Mouse (Mus musculus): ENCODE data around the gene Gpr37l1. TPM values are rescaled to one million over a fixed set of nuclear protein-coding genes. Genes with fewer than 3 reads are reported as not detected.
A peak's percentile ranks its signal among the peaks of the same experiment; 100 is the strongest.

Gpr37l1 gene
- polyA plus RNA-seq, 2 experiments: 0.13 TPM; not detected in 1

DNA sequence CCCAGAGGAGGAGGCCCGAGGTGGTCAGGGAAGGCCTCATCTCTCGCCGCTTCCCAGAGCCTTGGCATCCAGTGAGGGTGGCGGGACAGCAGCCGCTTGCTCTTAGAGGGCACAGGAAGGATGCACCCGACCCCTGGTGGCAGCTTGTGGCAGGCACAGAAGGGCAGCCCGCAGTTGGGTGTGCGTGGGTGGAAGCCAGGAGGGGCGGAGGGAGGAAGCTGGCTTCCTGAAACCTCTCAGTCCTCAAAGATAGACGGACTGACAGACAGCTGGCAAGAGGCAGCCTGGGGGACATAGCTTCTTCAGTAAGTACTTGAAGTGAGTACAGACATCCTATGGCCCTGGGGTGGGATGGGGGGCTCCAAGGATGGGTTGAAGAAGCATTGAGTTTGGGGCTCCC, 35.0 kb downstream of the Gpr37l1 start, which contains the start of gene Ptpn7:
Gene Ptpn7 (plus strand): TSS at position 228 of the 400 bp plus-strand sequence.
- ATAC-seq (ENCODE audit: low FRiP score, low read depth) (no peak), DNase-seq (ENCODE audit: low spot score) (no peak)
- Histone ChIP-seq H3K27ac (replicated peaks; ENCODE audit: low read depth, low read length) (no peak within 1 kb of the TSS), H3K4me3 (replicated peaks; ENCODE audit: low read length) (no peak within 1 kb of the TSS), H3K4me1 (ENCODE audit: control insufficient read depth, insufficient read depth, low read length) (peaks cover 16% of the 10 kb centered on the region), H3K4me2 (replicated peaks; ENCODE audit: low read depth, low read length, severe bottlenecking) (no peak within 1 kb of the TSS), H3K36me3 (ENCODE audit: control insufficient read depth, insufficient read depth, low read length) (no peaks in the 10 kb centered on the region), H3K27me3 (ENCODE audit: control insufficient read depth, insufficient read depth, low read length) (no peaks in the 10 kb centered on the region), H3K9ac (ENCODE audit: low read depth, low read length, severe bottlenecking) (no peak within 1 kb of the TSS), H3K9me3 (ENCODE audit: control insufficient read depth, low read length) (no peaks in the 10 kb centered on the region)
- 40% methylated on average over 10 of the region's 10 CpGs for WGBS
- no peak for TF ChIP-seq POLR2A (IDR thresholded peaks at IDR 0.05; ENCODE audit: borderline replicate concordance, extremely low read depth, insufficient read depth, insufficient read length)

DNA sequence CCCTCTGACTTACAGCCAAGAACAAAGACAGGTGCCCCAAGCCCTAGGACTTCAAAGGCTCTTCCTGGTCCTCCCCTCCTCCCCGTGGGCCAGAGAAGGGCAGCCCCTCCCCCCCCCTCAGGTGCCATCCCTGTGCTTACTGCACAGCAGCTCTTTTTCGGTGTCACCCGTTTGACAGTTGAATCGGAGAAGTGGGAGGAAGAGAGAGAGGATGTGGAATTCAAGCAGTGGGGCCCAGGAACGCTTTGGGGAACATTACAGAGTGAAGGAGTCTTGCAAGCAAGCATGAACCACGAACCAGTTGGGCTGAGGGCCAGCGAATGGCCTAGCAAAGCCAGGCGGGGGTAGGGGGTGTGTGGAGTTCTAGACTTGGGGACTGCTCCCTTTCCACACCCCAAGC, 35.9 kb downstream of the Gpr37l1 start:
- no peak overlapping the region for H3K27ac ChIP-seq (replicated peaks; ENCODE audit: low read depth, low read length)
- H3K4me2 ChIP-seq (replicated peaks; ENCODE audit: low read depth, low read length, severe bottlenecking): no peak overlapping the region
- no peak overlapping the region for H3K9ac ChIP-seq (ENCODE audit: low read depth, low read length, severe bottlenecking)
- WGBS: 44% methylated on average over 8 of the region's 8 CpGs
- ATAC-seq (ENCODE audit: low FRiP score, low read depth) (no peak), DNase-seq (ENCODE audit: low spot score) (no peak)
- no peaks in the 10 kb centered on the region for H3K27me3 ChIP-seq (ENCODE audit: control insufficient read depth, insufficient read depth, low read length)
- no peaks in the 10 kb centered on the region for H3K9me3 ChIP-seq (ENCODE audit: control insufficient read depth, low read length)
- no peaks in the 10 kb centered on the region for H3K36me3 ChIP-seq (ENCODE audit: control insufficient read depth, insufficient read depth, low read length)
- no peak overlapping the region for H3K4me3 ChIP-seq (replicated peaks; ENCODE audit: low read length)
- peaks cover 25% of the 10 kb centered on the region for H3K4me1 ChIP-seq (ENCODE audit: control insufficient read depth, insufficient read depth, low read length)
- TF ChIP-seq POLR2A (IDR thresholded peaks at IDR 0.05; ENCODE audit: borderline replicate concordance, extremely low read depth, insufficient read depth, insufficient read length): no peak

DNA sequence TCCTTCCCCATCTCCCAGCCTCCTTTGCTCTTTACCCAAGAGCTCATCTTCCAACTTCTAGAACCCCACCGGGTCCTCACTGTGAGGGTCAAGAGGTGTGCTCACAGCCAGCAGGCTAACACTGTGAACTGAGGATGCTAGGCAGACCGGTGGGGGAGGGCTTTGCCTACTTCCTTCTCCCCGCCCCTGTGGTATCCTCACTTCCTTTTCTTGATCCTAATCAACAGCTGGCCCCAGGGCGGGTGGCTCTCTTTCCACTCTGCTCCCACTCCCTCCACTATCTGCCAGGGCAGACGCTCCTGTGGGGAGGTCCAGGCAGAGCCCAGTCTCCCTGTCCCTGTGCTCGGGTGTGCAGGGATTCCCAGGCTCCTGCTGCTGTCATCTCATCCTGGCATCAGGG, 36.4 kb downstream of the Gpr37l1 start:
- H3K4me1 ChIP-seq (ENCODE audit: control insufficient read depth, insufficient read depth, low read length): peaks cover 30% of the 10 kb centered on the region
- H3K9ac ChIP-seq (ENCODE audit: low read depth, low read length, severe bottlenecking): no peak overlapping the region
- no peaks in the 10 kb centered on the region for H3K27me3 ChIP-seq (ENCODE audit: control insufficient read depth, insufficient read depth, low read length)
- no peak overlapping the region for H3K4me2 ChIP-seq (replicated peaks; ENCODE audit: low read depth, low read length, severe bottlenecking)
- no peaks in the 10 kb centered on the region for H3K9me3 ChIP-seq (ENCODE audit: control insufficient read depth, low read length)
- TF ChIP-seq POLR2A (IDR thresholded peaks at IDR 0.05; ENCODE audit: borderline replicate concordance, extremely low read depth, insufficient read depth, insufficient read length): no peak
- no peaks in the 10 kb centered on the region for H3K36me3 ChIP-seq (ENCODE audit: control insufficient read depth, insufficient read depth, low read length)
- WGBS: 28% methylated on average over 6 of the region's 6 CpGs
- no peak overlapping the region for H3K27ac ChIP-seq (replicated peaks; ENCODE audit: low read depth, low read length)
- ATAC-seq (ENCODE audit: low FRiP score, low read depth): no peak
- no peak overlapping the region for H3K4me3 ChIP-seq (replicated peaks; ENCODE audit: low read length)
- DNase-seq (ENCODE audit: low spot score): peak; percentile 10

DNA sequence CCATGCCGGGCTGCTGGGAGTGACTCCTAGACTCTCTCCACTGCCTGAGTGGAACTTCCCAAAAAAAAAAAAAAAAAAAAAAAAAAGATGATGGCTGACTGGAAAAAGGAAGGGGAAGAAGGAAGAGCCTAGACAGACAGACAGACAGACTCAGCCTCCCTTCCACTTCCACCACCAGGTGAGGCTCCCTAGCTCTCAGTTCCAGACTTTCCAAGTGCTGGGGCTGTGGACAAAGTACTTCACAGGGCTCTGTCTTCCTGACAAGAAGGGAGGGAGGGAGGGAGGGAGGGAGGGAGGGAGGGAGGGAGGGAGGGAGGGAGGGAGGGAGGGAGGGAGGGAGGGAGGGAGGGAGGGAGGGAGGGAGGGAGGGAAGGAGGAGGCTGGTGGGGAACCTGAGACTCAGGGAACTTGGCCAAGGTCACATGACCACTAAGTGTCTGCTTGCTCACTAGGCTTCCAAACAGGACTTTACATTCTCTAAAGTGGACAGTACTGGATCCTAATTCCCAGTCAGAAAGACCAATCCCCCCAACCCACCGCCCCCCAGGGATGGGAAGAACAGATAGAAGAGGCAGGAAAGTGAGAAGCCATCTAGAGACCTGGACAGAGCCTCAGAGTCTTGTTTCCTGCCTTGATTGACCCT, 37.0 kb downstream of the Gpr37l1 start:
- Histone ChIP-seq H3K4me3 (replicated peaks; ENCODE audit: low read length) (no peak overlapping the region), H3K36me3 (ENCODE audit: control insufficient read depth, insufficient read depth, low read length) (no peaks in the 10 kb centered on the region), H3K27ac (replicated peaks; ENCODE audit: low read depth, low read length) (no peak overlapping the region), H3K9me3 (ENCODE audit: control insufficient read depth, low read length) (no peaks in the 10 kb centered on the region), H3K9ac (ENCODE audit: low read depth, low read length, severe bottlenecking) (no peak overlapping the region), H3K4me2 (replicated peaks; ENCODE audit: low read depth, low read length, severe bottlenecking) (no peak overlapping the region), H3K4me1 (ENCODE audit: control insufficient read depth, insufficient read depth, low read length) (peaks cover 35% of the 10 kb centered on the region), H3K27me3 (ENCODE audit: control insufficient read depth, insufficient read depth, low read length) (no peaks in the 10 kb centered on the region)
- WGBS: 66% methylated on average over 2 of the region's 2 CpGs
- DNase-seq (ENCODE audit: low spot score) (no peak), ATAC-seq (ENCODE audit: low FRiP score, low read depth) (no peak)
- no peak for TF ChIP-seq POLR2A (IDR thresholded peaks at IDR 0.05; ENCODE audit: borderline replicate concordance, extremely low read depth, insufficient read depth, insufficient read length)

DNA sequence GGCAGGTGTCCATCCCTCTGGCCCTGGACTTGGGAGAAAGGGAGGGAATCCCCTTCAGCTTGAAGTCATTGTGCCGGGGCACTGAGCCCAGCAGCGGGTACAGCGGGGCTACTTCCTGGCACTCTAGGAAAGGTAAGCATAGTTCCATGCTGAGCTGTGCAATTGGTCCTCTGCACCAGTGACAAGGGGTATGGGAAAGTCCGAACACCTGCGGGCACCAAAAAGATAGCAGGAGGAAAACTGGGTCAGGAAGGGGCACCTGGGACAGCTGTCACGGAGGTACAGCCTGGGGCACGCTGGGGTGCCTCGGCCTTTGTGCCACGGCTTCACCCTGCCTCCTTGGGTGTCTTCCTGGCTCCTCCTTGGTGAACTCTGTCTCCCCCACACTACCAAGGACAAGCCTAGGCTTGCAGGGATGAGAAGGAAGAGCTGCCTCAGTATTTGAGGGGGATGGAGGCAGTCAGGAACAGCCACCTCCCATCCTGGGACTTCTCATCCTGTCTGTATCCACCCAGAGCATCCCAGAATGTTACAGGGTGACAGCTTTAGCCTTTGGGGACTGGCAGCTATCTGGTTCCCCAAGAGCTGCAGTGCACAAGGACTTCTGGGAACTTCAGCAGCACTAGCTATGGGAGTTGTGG, 37.8 kb downstream of the Gpr37l1 start:
- Histone ChIP-seq H3K36me3 (ENCODE audit: control insufficient read depth, insufficient read depth, low read length) (no peaks in the 10 kb centered on the region), H3K27me3 (ENCODE audit: control insufficient read depth, insufficient read depth, low read length) (no peaks in the 10 kb centered on the region), H3K4me1 (ENCODE audit: control insufficient read depth, insufficient read depth, low read length) (peaks cover 35% of the 10 kb centered on the region), H3K4me2 (replicated peaks; ENCODE audit: low read depth, low read length, severe bottlenecking) (no peak overlapping the region), H3K9ac (ENCODE audit: low read depth, low read length, severe bottlenecking) (no peak overlapping the region; the same call in 1 of the 2 replicates), H3K27ac (replicated peaks; ENCODE audit: low read depth, low read length) (no peak overlapping the region), H3K9me3 (ENCODE audit: control insufficient read depth, low read length) (no peaks in the 10 kb centered on the region), H3K4me3 (replicated peaks; ENCODE audit: low read length) (no peak overlapping the region)
- DNase-seq (ENCODE audit: low spot score): no peak
- TF ChIP-seq POLR2A (IDR thresholded peaks at IDR 0.05; ENCODE audit: borderline replicate concordance, extremely low read depth, insufficient read depth, insufficient read length): no peak
- no peak for ATAC-seq (ENCODE audit: low FRiP score, low read depth)
- 74% methylated on average over 9 of the region's 9 CpGs for WGBS

Measured in limb, embryonic 14.5 days (tissue).